Mouse (Mus musculus) heart, embryonic 16.5 days (tissue): Measurements from ENCODE around the gene Klc1. TPM values are rescaled to one million over a fixed set of nuclear protein-coding genes. Genes with fewer than 3 reads are reported as not detected.

Source experiments
- ATAC-seq: fragments of 200-750 bp; cut with Nextera tagmentation; replicated peaks from 2 replicates; pipeline ENCODE4 v1.8.0; 2017; ENCODE audit warnings: moderate number of reproducible peaks; ENCODE audit not compliant: insufficient read depth, low FRiP score; ENCODE audit errors: extremely low read depth
- H3K27ac ChIP-seq: fragments of 300-500 bp; sonication (generic); 2 replicates; pipeline ENCODE4 v1.5.1; 2014; ENCODE audit warnings: mild to moderate bottlenecking, low read length, control low read depth, moderate library complexity
- H3K27me3 ChIP-seq: fragments of 300-500 bp; sonication (generic); 2 replicates; pipeline ENCODE4 v1.6.1; 2014; ENCODE audit warnings: low read length, mixed read lengths; ENCODE audit not compliant: control insufficient read depth, insufficient read depth
- H3K36me3 ChIP-seq: fragments of 300-500 bp; sonication (generic); 2 replicates; pipeline ENCODE4 v1.6.1; 2014; ENCODE audit not compliant: control insufficient read depth, insufficient read depth
- H3K4me1 ChIP-seq: fragments of 300-500 bp; sonication (generic); 2 replicates; pipeline ENCODE4 v1.6.1; 2014; ENCODE audit warnings: low read length, mixed read lengths; ENCODE audit not compliant: control insufficient read depth, insufficient read depth
- H3K4me2 ChIP-seq: fragments of 300-500 bp; sonication (generic); 2 replicates; pipeline ENCODE4 v1.6.1; 2014; ENCODE audit warnings: low read depth, mild to moderate bottlenecking, control low read depth, low read length
- H3K4me3 ChIP-seq: fragments of 300-500 bp; sonication (generic); 2 replicates; pipeline ENCODE4 v1.5.1; 2014; ENCODE audit warnings: mild to moderate bottlenecking, control low read depth, low read length
- H3K9ac ChIP-seq: fragments of 300-500 bp; sonication (generic); 2 replicates; pipeline ENCODE4 v1.6.1; 2014; ENCODE audit warnings: low read length, control low read depth
- H3K9me3 ChIP-seq: fragments of 300-500 bp; sonication (generic); replicated peaks from 2 replicates; pipeline ENCODE4 v1.6.1; 2016; ENCODE audit warnings: low read length; ENCODE audit not compliant: control insufficient read depth
- WGBS: fragments of 180-500 bp; shearing (Covaris S2); extraction: QIAGEN DNeasy Blood & Tissue Kit; methylation state at CpG from one replicate; pipeline ENCODE4 v1.1.7; 2014; 5-methylcytosine and 5-hydroxymethylcytosine counted together
- polyA plus RNA-seq: library from polyadenylated mRNA; unstranded; fragments of >200 nt; fragmentation: Nextera tagmentation; extraction: Ambion mirVana; gene quantifications from 2 replicates; pipeline ENCODE4 v1.2.1, GENCODE M21; 2015

The Klc1 gene
- polyA plus RNA-seq, 1 experiment from 2014 or later: 134 TPM

GRCm38 (mm10) chr12:111794526-111795179 lies 36.0 kb downstream of the Klc1 start:
- Histone ChIP-seq H3K27ac (peak overlapping the region; percentile 52; the same call in 1 of the 2 replicates), H3K9ac (no peak overlapping the region), H3K9me3 (no peaks in the 10 kb centered on the region), H3K4me2 (no peak overlapping the region), H3K27me3 (no peaks in the 10 kb centered on the region), H3K36me3 (peaks cover 44% of the 10 kb centered on the region), H3K4me3 (no peak overlapping the region), H3K4me1 (peaks cover 8% of the 10 kb centered on the region)
- WGBS: 92% methylated on average over 18 of the region's 18 CpGs
- ATAC-seq: no peak

GRCm38 (mm10) chr12:111795180-111795895 lies 36.7 kb downstream of the Klc1 start:
- peaks cover 12% of the 10 kb centered on the region for H3K4me1 ChIP-seq
- no peaks in the 10 kb centered on the region for H3K9me3 ChIP-seq
- 88% methylated on average over 28 of the region's 28 CpGs for WGBS
- no peak overlapping the region for H3K4me3 ChIP-seq
- H3K27me3 ChIP-seq: no peaks in the 10 kb centered on the region
- H3K4me2 ChIP-seq: no peak overlapping the region
- no peak; the same call in 1 of the 2 replicates for ATAC-seq
- peaks cover 42% of the 10 kb centered on the region for H3K36me3 ChIP-seq
- no peak overlapping the region for H3K27ac ChIP-seq
- no peak overlapping the region for H3K9ac ChIP-seq

GRCm38 (mm10) chr12:111797251-111797650 lies 38.6 kb downstream of the Klc1 start:
- no peak overlapping the region for H3K4me3 ChIP-seq
- H3K9ac ChIP-seq: no peak overlapping the region
- H3K4me1 ChIP-seq: peaks cover 15% of the 10 kb centered on the region
- WGBS: 84% methylated on average over 8 of the region's 8 CpGs
- no peaks in the 10 kb centered on the region for H3K27me3 ChIP-seq
- H3K4me2 ChIP-seq: no peak overlapping the region
- no peaks in the 10 kb centered on the region for H3K9me3 ChIP-seq
- no peak overlapping the region for H3K27ac ChIP-seq
- peaks cover 40% of the 10 kb centered on the region for H3K36me3 ChIP-seq
- ATAC-seq: no peak

- no peak for ATAC-seq
- 89% methylated on average over 13 of the region's 13 CpGs for WGBS
- H3K9ac ChIP-seq: no peak overlapping the region
- peaks cover 11% of the 10 kb centered on the region for H3K4me1 ChIP-seq
- H3K36me3 ChIP-seq: peaks cover 42% of the 10 kb centered on the region
- no peaks in the 10 kb centered on the region for H3K9me3 ChIP-seq
- no peak overlapping the region for H3K27ac ChIP-seq
- H3K4me3 ChIP-seq: no peak overlapping the region
- H3K4me2 ChIP-seq: no peak overlapping the region
- no peaks in the 10 kb centered on the region for H3K27me3 ChIP-seq
Measured at GRCm38 (mm10) chr12:111798493-111798892, 39.8 kb downstream of the Klc1 start.

- peak overlapping the region; percentile 53 for H3K27ac ChIP-seq
Measured at GRCm38 (mm10) chr12:111800459-111801183, 42.0 kb downstream of the Klc1 start.

GRCm38 (mm10) chr12:111803538-111803937 lies 44.9 kb downstream of the Klc1 start:
- H3K36me3 ChIP-seq: peaks cover 46% of the 10 kb centered on the region
- no peak for ATAC-seq
- H3K27ac ChIP-seq: no peak overlapping the region
- peaks cover 8% of the 10 kb centered on the region; the same call in 1 of the 2 replicates for H3K4me1 ChIP-seq
- H3K4me3 ChIP-seq: no peak overlapping the region
- no peak overlapping the region for H3K9ac ChIP-seq
- WGBS: 94% methylated on average over 5 of the region's 5 CpGs
- no peak overlapping the region for H3K4me2 ChIP-seq
- no peaks in the 10 kb centered on the region for H3K9me3 ChIP-seq
- H3K27me3 ChIP-seq: no peaks in the 10 kb centered on the region

More at GRCm38 (mm10) chr12:111800459-111801183, 42.0 kb downstream of the Klc1 start:
- Histone ChIP-seq H3K9ac (no peak overlapping the region), H3K4me1 (peaks cover 8% of the 10 kb centered on the region; the same call in 1 of the 2 replicates), H3K4me3 (no peak overlapping the region), H3K4me2 (no peak overlapping the region), H3K36me3 (peaks cover 37% of the 10 kb centered on the region), H3K9me3 (no peaks in the 10 kb centered on the region), H3K27me3 (no peaks in the 10 kb centered on the region)
- ATAC-seq: 0 out of 2 replicates have a peak, but pooled peaks have one; percentile 32
- WGBS: 66% methylated on average over 10 of the region's 10 CpGs

- H3K27me3 ChIP-seq: no peaks in the 10 kb centered on the region
- peaks cover 23% of the 10 kb centered on the region for H3K36me3 ChIP-seq
- WGBS: 84% methylated on average over 6 of the region's 6 CpGs
- no peak for ATAC-seq
- H3K4me3 ChIP-seq: no peak overlapping the region
- peaks cover 17% of the 10 kb centered on the region for H3K4me1 ChIP-seq
- H3K9ac ChIP-seq: no peak overlapping the region
- no peak overlapping the region for H3K27ac ChIP-seq
- H3K9me3 ChIP-seq: no peaks in the 10 kb centered on the region
- H3K4me2 ChIP-seq: no peak overlapping the region
Measured at GRCm38 (mm10) chr12:111808775-111809174, 50.1 kb downstream of the Klc1 start.

GRCm38 (mm10) chr12:111809762-111810161 lies 51.1 kb downstream of the Klc1 start:
- Histone ChIP-seq H3K4me3 (no peak overlapping the region), H3K9ac (peak overlapping the region; percentile 35), H3K4me2 (no peak overlapping the region), H3K27me3 (no peaks in the 10 kb centered on the region), H3K36me3 (peaks cover 18% of the 10 kb centered on the region), H3K9me3 (no peaks in the 10 kb centered on the region), H3K4me1 (peaks cover 17% of the 10 kb centered on the region), H3K27ac (0 out of 2 replicates have a peak overlapping the region, but pooled peaks have one; percentile 12)
- 6% methylated on average over 9 of the region's 9 CpGs for WGBS
- peak; percentile 10; the same call in 1 of the 2 replicates for ATAC-seq
